Mouse (Mus musculus): ENCODE measurements around the gene Clasp2.
"Not testable (repeated sequence)": the region's sequence is repeated elsewhere in the genome, so short reads cannot be mapped to it uniquely, and the experiment has no call there.

DNA sequence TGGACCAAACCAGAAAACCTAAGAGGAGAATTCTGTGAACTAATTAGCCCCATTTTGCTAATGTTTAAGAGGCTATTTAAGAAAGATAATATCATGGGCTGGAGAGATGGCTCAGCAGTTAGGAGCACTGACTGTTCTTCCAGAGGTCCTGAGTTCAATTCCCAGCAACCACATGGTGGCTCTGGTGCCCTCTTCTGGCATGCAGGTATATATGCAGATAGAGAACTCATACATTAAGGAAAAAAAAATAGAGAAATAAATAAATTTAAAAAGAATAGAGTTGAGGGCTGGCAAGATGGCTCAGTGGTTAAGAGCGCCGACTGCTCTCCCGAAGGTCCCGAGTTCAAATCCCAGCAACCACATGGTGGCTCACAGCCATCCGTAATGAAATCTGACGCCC, 163.0 kb downstream of the Clasp2 start:
- TF ChIP-seq POLR2A, CTCF (IDR thresholded peaks at IDR 0.05; ENCODE audit: insufficient read depth, low read depth, low read length): not testable (repeated sequence)

Data from olfactory bulb, adult 2 months (tissue).